Mouse (Mus musculus): ENCODE measurements around the gene Pcgf1. TPM values are rescaled to one million over a fixed set of nuclear protein-coding genes. Genes with fewer than 3 reads are reported as not detected.

Gene Pcgf1
- total RNA-seq, 2 experiments from 2014 or later = 8.2 to 8.7 TPM

GRCm38 (mm10) chr6:83068706-83069487, 8.8 kb upstream of the Pcgf1 start:
- H3K27ac ChIP-seq = no peak overlapping the region
- DNase-seq = no peak
- H3K4me3 ChIP-seq = peak overlapping the region; percentile 58
- TF ChIP-seq CTCF (IDR thresholded peaks at IDR 0.05) = no peak
- intact Hi-C loops (cut with DNase I) = no loop called here

- Histone ChIP-seq H3K4me3 (peak overlapping the region; percentile 47), H3K27ac (no peak overlapping the region)
- no peak for TF ChIP-seq CTCF (IDR thresholded peaks at IDR 0.05)
- intact Hi-C loops (cut with DNase I) = no loop called here
- no peak for DNase-seq
Measured at GRCm38 (mm10) chr6:83069488-83070246, 8.0 kb upstream of the Pcgf1 start.

GRCm38 (mm10) chr6:83070247-83070310, 7.6 kb upstream of the Pcgf1 start, which contains the start of gene Tlx2:
Gene Tlx2, minus strand, starts transcription at chr6:83070293.
- H3K27ac ChIP-seq = no peak within 1 kb of the TSS
- no peak for TF ChIP-seq CTCF (IDR thresholded peaks at IDR 0.05)
- intact Hi-C loops (cut with DNase I) = no loop called here
- no peak for DNase-seq
- H3K4me3 ChIP-seq = peak within 1 kb of the TSS; percentile 58

GRCm38 (mm10) chr6:83070311-83071219, 7.1 kb upstream of the Pcgf1 start:
- Histone ChIP-seq H3K4me3 (peak overlapping the region; percentile 47), H3K27ac (no peak overlapping the region)
- TF ChIP-seq CTCF (IDR thresholded peaks at IDR 0.05) = no peak
- DNase-seq = no peak
- intact Hi-C loops (cut with DNase I) = no loop called here

DNA sequence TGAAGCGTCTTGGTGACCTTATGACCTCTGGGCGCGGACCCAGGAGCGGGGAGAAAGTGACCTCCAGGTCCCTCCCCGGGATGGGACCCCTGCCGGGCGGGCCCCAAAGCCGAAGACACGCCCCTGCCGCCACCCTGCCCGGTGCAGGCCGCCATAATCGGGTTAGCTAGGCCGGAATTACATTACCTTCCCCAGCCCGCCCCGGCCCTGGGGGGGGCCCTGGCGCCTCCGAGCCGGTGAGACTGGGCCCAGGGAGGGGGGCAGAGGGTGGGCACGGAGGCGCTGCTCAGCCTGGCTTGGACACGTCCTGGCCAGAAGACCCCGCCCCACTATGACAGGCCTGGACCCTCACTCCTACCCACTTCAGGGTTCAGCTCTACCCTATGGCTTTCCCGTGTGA, 6.4 kb upstream of the Pcgf1 start:
- TF ChIP-seq CTCF (IDR thresholded peaks at IDR 0.05) = no peak
- no peak for DNase-seq
- no peak overlapping the region for H3K27ac ChIP-seq
- intact Hi-C loops (cut with DNase I) = no loop called here
- H3K4me3 ChIP-seq = no peak overlapping the region

DNA sequence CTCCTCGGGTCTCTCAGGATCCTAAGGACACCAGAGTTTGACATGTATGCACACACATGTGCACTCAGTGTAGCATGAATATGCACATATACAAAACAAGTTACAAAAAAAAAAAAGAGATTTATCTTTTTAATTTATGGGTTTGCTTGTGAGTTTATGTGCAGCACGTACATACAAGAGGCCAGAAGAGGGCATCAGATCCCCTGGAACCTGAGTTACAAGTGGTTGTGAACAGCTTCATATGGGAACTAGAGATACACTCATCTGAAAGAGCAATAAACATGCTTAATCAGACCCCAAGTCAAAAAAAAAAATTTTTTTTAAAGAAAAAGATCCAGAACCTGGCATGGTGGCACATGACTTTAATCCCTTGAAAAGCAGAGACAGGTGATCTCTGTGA, 2.7 kb upstream of the Pcgf1 start:
- intact Hi-C loops (cut with DNase I) = no loop called here
- DNase-seq = no peak
- TF ChIP-seq CTCF (IDR thresholded peaks at IDR 0.05) = peak; percentile 17; the same call in 1 of the 2 replicates

GRCm38 (mm10) chr6:83078324-83078858, 722 bp downstream of the Pcgf1 start:
- intact Hi-C loops (cut with DNase I) = loop anchor here (1.0 kb wide), 1 partner anchor 81 kb away; no protein-coding TSS in a partner anchor
- H3K4me3 ChIP-seq = peak overlapping the region; percentile 88
- H3K27ac ChIP-seq = peak overlapping the region; percentile 99
- TF ChIP-seq CTCF (IDR thresholded peaks at IDR 0.05) = peak; percentile 72
- peak; percentile 100 for DNase-seq

More for the DNA sequence above, 2.7 kb upstream of the Pcgf1 start:
- H3K4me3 ChIP-seq = no peak overlapping the region
- H3K27ac ChIP-seq = no peak overlapping the region

GRCm38 (mm10) chr6:83080210-83080609, 2.5 kb downstream of the Pcgf1 start:
- intact Hi-C loops (cut with DNase I) = no loop called here
- no peak for TF ChIP-seq CTCF (IDR thresholded peaks at IDR 0.05)
- Histone ChIP-seq H3K27ac (no peak overlapping the region), H3K4me3 (no peak overlapping the region)
- DNase-seq = no peak

DNA sequence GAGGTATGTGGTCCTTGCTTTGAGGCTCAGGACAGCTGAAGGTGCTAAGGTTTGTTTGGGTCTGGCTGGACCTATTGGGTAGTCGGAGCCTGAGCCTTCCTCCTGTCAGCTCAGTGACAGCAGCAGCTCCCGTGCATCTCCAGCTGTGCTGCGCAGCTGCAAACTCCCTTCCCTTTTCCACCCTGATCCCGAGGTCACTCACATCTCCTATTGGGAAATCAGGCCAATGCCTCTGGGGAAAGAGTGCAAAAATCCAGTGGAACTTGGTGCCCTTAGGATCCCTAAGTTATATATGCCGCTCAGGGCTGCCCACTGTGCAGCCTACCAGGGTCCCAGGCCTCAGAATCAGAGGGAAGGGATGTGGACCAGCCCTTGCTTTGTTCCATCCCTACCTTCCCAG, 5.8 kb downstream of the Pcgf1 start:
- H3K27ac ChIP-seq = no peak overlapping the region
- no peak for TF ChIP-seq CTCF (IDR thresholded peaks at IDR 0.05)
- intact Hi-C loops (cut with DNase I) = no loop called here
- no peak overlapping the region for H3K4me3 ChIP-seq
- DNase-seq = no peak

DNA sequence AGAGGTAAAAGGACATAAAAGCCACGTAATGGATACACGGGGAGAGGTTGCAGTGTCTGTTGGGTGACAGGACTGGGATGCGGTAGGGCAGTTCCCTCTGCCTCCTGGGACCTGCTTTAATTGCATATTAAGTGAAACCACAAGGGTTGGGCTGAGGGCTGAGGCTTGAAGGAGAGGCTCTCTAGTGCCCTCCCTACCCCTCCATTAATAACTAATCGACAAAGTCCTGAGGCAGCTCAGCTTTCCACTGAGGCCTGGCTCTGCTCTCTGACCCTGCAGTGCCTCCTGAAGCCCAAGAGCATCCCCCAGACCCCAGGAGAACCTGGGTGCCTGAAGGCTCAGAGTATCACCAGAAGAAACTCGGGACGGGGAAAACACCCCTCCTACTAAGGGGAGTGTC, 6.8 kb downstream of the Pcgf1 start:
- no peak for DNase-seq
- TF ChIP-seq CTCF (IDR thresholded peaks at IDR 0.05) = no peak
- no peak overlapping the region for H3K4me3 ChIP-seq
- intact Hi-C loops (cut with DNase I) = no loop called here
- no peak overlapping the region for H3K27ac ChIP-seq

DNA sequence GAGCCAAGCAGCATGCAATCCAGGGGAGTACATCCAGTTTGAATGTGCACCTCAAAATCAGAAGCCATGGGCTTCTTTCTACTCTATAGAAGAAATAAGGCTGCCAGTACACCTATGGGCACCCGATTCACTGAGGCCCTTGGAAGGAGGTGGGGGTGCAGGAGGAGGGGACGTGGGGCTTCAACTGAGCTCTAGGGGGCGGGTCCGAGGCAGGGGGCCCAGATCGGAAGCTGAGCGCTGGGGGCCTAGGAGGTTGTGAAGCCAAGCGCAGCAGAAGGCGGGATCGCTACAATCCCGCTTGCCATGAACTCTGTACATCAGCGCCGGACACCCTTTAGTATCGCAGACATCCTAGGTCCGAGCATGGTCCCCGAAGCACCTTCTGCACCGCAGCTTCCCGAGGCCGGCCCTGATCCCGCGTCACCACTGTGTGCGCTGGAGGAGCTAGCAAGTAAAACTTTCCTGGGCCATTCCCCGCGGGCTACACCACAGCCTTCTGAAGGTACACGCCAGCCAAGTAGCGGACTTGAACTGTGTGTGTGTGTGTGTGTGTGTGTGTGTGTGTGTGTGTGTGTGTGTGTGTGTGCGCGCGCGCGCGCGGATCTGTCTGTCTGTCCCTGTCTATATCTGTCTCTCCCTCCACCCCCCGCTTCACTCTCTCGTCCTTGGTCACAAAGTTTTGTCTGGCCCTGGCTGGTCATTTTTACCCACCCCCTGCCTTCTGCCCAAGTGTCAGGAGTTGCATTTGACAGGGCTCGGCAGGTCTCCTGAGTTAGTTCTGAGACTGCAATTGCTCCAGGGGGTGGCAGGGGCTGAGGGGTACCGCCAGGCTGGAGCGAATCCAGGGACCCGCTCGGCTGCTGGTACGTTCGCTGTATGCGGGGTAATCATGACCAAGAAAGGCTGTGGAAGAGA, 8.7 kb downstream of the Pcgf1 start, which contains the start of gene Lbx2:
TSS of gene Lbx2 (plus strand) at position 247 of the 915 bp plus-strand sequence.
- DNase-seq = peak; percentile 22
- intact Hi-C loops (cut with DNase I) = no loop called here
- H3K27ac ChIP-seq = peak within 1 kb of the TSS; percentile 85
- no peak for TF ChIP-seq CTCF (IDR thresholded peaks at IDR 0.05)
- H3K4me3 ChIP-seq = peak within 1 kb of the TSS; percentile 75

Measured in gastrocnemius, adult 2 months (tissue).